In the genomic region with DNA sequence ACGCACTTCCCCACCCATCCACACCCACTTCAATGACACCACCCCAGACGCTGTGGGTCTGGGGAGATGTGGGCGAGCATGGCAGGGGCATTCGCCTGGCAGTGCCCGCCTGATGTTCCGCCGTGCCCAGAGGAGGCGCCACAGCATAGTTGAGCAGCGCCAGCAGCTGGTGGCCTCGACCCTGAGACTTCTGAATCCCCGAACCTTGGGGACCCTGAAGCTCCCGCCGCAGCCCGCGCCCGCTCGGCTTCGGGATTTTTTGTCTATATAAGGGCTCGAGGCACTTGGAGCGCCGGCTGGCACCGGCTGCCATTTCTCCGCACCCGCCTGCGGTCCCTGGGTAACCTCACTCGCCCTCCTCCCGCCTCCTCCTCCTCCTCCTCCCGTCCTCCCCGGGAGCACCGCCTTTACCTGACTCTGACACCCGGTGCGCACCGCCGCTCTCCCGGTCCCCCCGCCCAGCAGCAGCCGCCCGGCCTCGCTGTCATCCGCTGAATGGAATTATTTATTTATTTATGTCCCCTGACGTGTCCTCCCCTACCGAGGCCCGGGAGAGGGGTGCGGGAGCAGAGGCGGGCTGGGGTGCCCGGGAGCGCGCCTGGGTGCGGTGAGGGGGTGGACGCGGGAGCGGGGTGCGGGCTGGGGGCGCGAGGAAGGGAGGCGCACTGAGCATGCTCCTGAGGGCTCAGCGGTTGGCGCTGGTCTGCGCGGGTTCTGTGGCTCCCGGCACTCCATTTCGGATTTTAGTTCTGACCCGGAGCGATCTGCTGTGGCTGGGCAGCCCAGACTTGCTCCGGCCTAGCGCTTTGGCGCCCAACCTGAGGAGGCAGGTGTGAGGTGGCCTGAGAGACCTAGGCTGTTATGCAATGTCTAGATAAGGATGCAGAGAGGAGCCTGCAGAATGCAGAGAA, we compare ENCODE assay signal across 8 mouse cellular contexts. TPM values are rescaled to one million over a fixed set of nuclear protein-coding genes. Genes with fewer than 3 reads are reported as not detected.
DNase-seq lines count a peak whose midpoint lies in the region; ATAC-seq and TF ChIP-seq lines count a peak whose summit lies in the region.

Slc16a7 (minus strand) TSS at position 590 of the 911 bp plus-strand sequence.

- DNase-seq in ES-E14 (ENCODE audit: low read depth, low spot score) = peak; percentile 58
- peak; percentile 95 for DNase-seq in cerebellum, adult 9-10 months
- DNase-seq in frontal cortex, postnatal 14 days (ENCODE audit: low spot score in 2 of 2) = peak; percentile 78
- DNase-seq in left cerebral cortex, adult 18-20 months (ENCODE audit: low spot score in 2 of 2) = peak; percentile 77 to 89
- DNase-seq in lung, postnatal 36 days = peak; percentile 86
- peak; percentile 87 for DNase-seq in retina, postnatal 1 day
- peak; percentile 49 to 63 for DNase-seq in thymus, postnatal 36 days

- H3K9me3 ChIP-seq in ES-E14 (ENCODE audit: control insufficient read depth, insufficient read depth, low read depth, low read length) = no peaks in the 10 kb centered on the region
- no peaks in the 10 kb centered on the region for H3K9me3 ChIP-seq in hindbrain, embryonic 16.5 days (ENCODE audit: control insufficient read depth, low read length)

- peak within 1 kb of the TSS; percentile 6 for H3K9ac ChIP-seq in ES-E14 (ENCODE audit: insufficient read depth, low read depth, low read length, poor library complexity, severe bottlenecking)
- H3K9ac ChIP-seq in hindbrain, embryonic 16.5 days (ENCODE audit: low read depth, low read length) = peak within 1 kb of the TSS; percentile 88

- H3K4me3 ChIP-seq in ES-E14 (ENCODE audit: insufficient read depth in 1 of 2, low read depth in 1 of 2, low read length in 2 of 2, poor library complexity in 1 of 2, severe bottlenecking in 1 of 2) = peak within 1 kb of the TSS; percentile 68 to 75
- H3K4me3 ChIP-seq in hindbrain, embryonic 16.5 days (ENCODE audit: low read length) = peak within 1 kb of the TSS; percentile 61

- no peaks in the 10 kb centered on the region for H3K27me3 ChIP-seq in hindbrain, embryonic 16.5 days (replicated peaks; ENCODE audit: control insufficient read depth, insufficient read depth, low read length)

- ATAC-seq in hindbrain, embryonic 16.5 days = peak; percentile 97

- no peak within 1 kb of the TSS for H3K27ac ChIP-seq in ES-E14 (ENCODE audit: insufficient read depth, low read depth, low read length, poor library complexity, severe bottlenecking)
- H3K27ac ChIP-seq in hindbrain, embryonic 16.5 days (ENCODE audit: low read depth, low read length) = peak within 1 kb of the TSS; percentile 88

- H3K36me3 ChIP-seq in ES-E14 (ENCODE audit: control insufficient read depth, insufficient read depth, low read length, poor library complexity, severe bottlenecking) = no peaks in the 10 kb centered on the region
- H3K36me3 ChIP-seq in hindbrain, embryonic 16.5 days (ENCODE audit: control insufficient read depth, insufficient read depth, low read length) = no peaks in the 10 kb centered on the region

- peak within 1 kb of the TSS; percentile 83 for H3K4me2 ChIP-seq in hindbrain, embryonic 16.5 days (ENCODE audit: low read length)

- H3K4me1 ChIP-seq in ES-E14 (ENCODE audit: control insufficient read depth in 2 of 2, insufficient read depth in 2 of 2, low read length in 2 of 2, poor library complexity in 1 of 2) = peaks cover 3 to 4% of the 10 kb centered on the region in 2 experiments; a peak in 1 of 4 replicates
- peaks cover 4% of the 10 kb centered on the region; the same call in 1 of the 2 replicates for H3K4me1 ChIP-seq in hindbrain, embryonic 16.5 days (ENCODE audit: control insufficient read depth, insufficient read depth, low read depth, low read length)

- WGBS in hindbrain, embryonic 16.5 days = under 1% methylated on average over 65 of the region's 67 CpGs

- in situ Hi-C loops in ES-E14 (cut with MboI; ENCODE audit: low sequenced_read_pairs in 2 of 2, unreplicated experiment in 2 of 2) = no loop called here

TF ChIP-seq in ES-E14, 5 proteins besides CTCF, POLR2A, EP300 and RAD21:
- TF ChIP-seq HCFC1 (IDR thresholded peaks at IDR 0.05; ENCODE audit: borderline replicate concordance, insufficient read depth, low read length) (no peak), MAFK (IDR thresholded peaks at IDR 0.05; ENCODE audit: insufficient read depth, low read depth, low read length) (no peak), CHD2 (IDR thresholded peaks at IDR 0.05; ENCODE audit: low read depth, low read length) (no peak), ZC3H11A (IDR thresholded peaks at IDR 0.05; ENCODE audit: borderline replicate concordance, low read depth, low read length) (no peak), ZNF384 (IDR thresholded peaks at IDR 0.05; ENCODE audit: low read depth, low read length) (no peak)

RNA-seq across cellular contexts. Expression of gene Slc16a7, which starts in this region (rescaled TPM):
- 0.58 and 1.1 TPM in 2 replicates for total RNA-seq in ES-E14 (2012; rRNA removed)
- polyA plus RNA-seq in hindbrain, embryonic 16.5 days (2015; fragmentation: Nextera tagmentation; extraction: Ambion mirVana) = 9.8 and 11.6 TPM in 2 replicates
- 10 to 100 TPM; 46.8 to 53.9 TPM for total RNA-seq in left cerebral cortex, adult 18-20 months (2021)

Comparison
In these comparisons a context has a peak if more than half of its experiments do, and no peak if none do; other contexts are left out.
1. RNA of gene Slc16a7 (total RNA-seq): 46.8 to 53.9 TPM in left cerebral cortex, adult 18-20 months; 0.58 to 1.1 TPM in ES-E14; every median in the first group is over 10 times any median in the second.
2. Peak in every context shown above with its lines, with median percentiles within 50 percentile points of each other: DNase-seq.